Mouse (Mus musculus) kidney, adult 2 months (tissue): Measurements from ENCODE around the gene Tnfrsf13c. TPM values are rescaled to one million over a fixed set of nuclear protein-coding genes. Genes with fewer than 3 reads are reported as not detected.

ENCODE experiments used
- DNase-seq: peaks from one replicate; pipeline ENCODE4 v3.0.0; 2021
- H3K27ac ChIP-seq: fragments of 200-500 bp; 2 replicates; pipeline ENCODE4 v1.5.1; 2012; ENCODE audit warnings: low read depth, low read length, control low read depth, inconsistent platforms; ENCODE audit not compliant: insufficient read depth
- H3K27me3 ChIP-seq: fragments of 200-500 bp; replicated peaks from 2 replicates; pipeline ENCODE4 v1.6.1; 2012; ENCODE audit warnings: mild to moderate bottlenecking, moderate library complexity, low read length, inconsistent platforms; ENCODE audit not compliant: control insufficient read depth, insufficient read depth
- H3K36me3 ChIP-seq: fragments of 200-500 bp; 2 replicates; pipeline ENCODE4 v1.6.1; 2012; ENCODE audit warnings: mild to moderate bottlenecking, moderate library complexity, low read length, inconsistent platforms; ENCODE audit not compliant: control insufficient read depth, insufficient read depth
- H3K4me1 ChIP-seq: fragments of 200-500 bp; 2 replicates; pipeline ENCODE4 v1.6.1; 2011; ENCODE audit warnings: low read length; ENCODE audit not compliant: control insufficient read depth, insufficient read depth
- H3K4me3 ChIP-seq: fragments of 200-500 bp; 2 replicates; pipeline ENCODE4 v1.5.1; 2011; ENCODE audit warnings: mild to moderate bottlenecking, low read depth, low read length, control low read depth; ENCODE audit not compliant: insufficient read depth
- CTCF ChIP-seq: fragments of 200-500 bp; conservative IDR thresholded peaks from 2 replicates; pipeline ENCODE4 v1.5.1; 2011; ENCODE audit warnings: low read depth, mild to moderate bottlenecking, control low read depth, low read length, moderate library complexity, mixed read lengths; ENCODE audit not compliant: insufficient read depth, insufficient read length
- POLR2A ChIP-seq: fragments of 200-500 bp; IDR thresholded peaks from one replicate; pipeline ENCODE4 v1.6.1; 2011; ENCODE audit warnings: low read depth, low read length, control low read depth
- WGBS: fragments of 180-500 bp; shearing (Covaris S2); methylation state at CpG from one replicate; pipeline ENCODE4 v1.1.7; 2018; 5-methylcytosine and 5-hydroxymethylcytosine counted together
- polyA plus RNA-seq: library from polyadenylated mRNA; depleted of rRNA; stranded (reverse); fragments of >200 nt; gene quantifications from 2 replicates; pipeline ENCODE4 v1.2.3, GENCODE M21; 2012; rRNA removed

Gene Tnfrsf13c
- polyA plus RNA-seq: 0.24 and 3.5 TPM in 2 replicates

- TF ChIP-seq POLR2A (no peak), CTCF (no peak)
- Histone ChIP-seq H3K4me1 (no peaks in the 10 kb centered on the region), H3K27me3 (no peaks in the 10 kb centered on the region), H3K4me3 (peak within 1 kb of the TSS; percentile 18; the same call in 1 of the 2 replicates), H3K27ac (no peak within 1 kb of the TSS), H3K36me3 (no peaks in the 10 kb centered on the region)
- DNase-seq: no peak
- 3% methylated on average over 43 of the region's 44 CpGs for WGBS
Measured at GRCm38 (mm10) chr15:82223657-82224601, at the start of gene Tnfrsf13c. TSS of gene Tnfrsf13c (minus strand) at chr15:82224369.

DNA sequence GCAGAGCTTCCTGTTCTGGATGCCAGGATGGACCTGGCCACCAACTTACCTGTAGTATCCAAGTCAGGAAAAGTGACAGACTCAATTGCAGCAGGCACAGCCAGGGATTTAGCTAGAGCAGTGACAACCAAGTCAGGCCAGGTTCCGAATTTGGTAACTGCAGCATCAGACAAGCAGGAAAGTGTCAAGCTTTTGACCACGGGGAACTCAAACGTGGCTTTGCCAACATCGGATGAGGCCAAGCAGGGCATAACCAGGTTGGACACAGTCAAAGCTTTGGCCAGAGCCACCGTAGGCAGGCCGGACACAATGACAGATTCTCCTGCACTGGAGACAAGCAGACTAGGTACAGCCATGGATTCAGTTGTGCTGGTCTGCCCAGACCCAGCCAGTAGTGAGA is 48.1 kb upstream of the Tnfrsf13c start:
- H3K27me3 ChIP-seq: peaks cover 2% of the 10 kb centered on the region; the same call in 1 of the 2 replicates
- no peak overlapping the region for H3K4me3 ChIP-seq
- 89% methylated on average over 6 of the region's 6 CpGs for WGBS

GRCm38 (mm10) chr15:82271201-82271600 is 47.0 kb upstream of the Tnfrsf13c start:
- Histone ChIP-seq H3K4me1 (no peaks in the 10 kb centered on the region), H3K27me3 (peaks cover 2% of the 10 kb centered on the region; the same call in 1 of the 2 replicates), H3K36me3 (no peaks in the 10 kb centered on the region), H3K27ac (no peak overlapping the region), H3K4me3 (no peak overlapping the region)
- peak; percentile 54 for DNase-seq
- TF ChIP-seq POLR2A (no peak), CTCF (peak; percentile 93)
- WGBS: 6% methylated on average over 5 of the region's 5 CpGs

More for the DNA sequence above, 48.1 kb upstream of the Tnfrsf13c start:
- Histone ChIP-seq H3K4me1 (no peaks in the 10 kb centered on the region), H3K27ac (no peak overlapping the region), H3K36me3 (no peaks in the 10 kb centered on the region)
- no peak for DNase-seq
- no peak for TF ChIP-seq POLR2A
- TF ChIP-seq CTCF: no peak

DNA sequence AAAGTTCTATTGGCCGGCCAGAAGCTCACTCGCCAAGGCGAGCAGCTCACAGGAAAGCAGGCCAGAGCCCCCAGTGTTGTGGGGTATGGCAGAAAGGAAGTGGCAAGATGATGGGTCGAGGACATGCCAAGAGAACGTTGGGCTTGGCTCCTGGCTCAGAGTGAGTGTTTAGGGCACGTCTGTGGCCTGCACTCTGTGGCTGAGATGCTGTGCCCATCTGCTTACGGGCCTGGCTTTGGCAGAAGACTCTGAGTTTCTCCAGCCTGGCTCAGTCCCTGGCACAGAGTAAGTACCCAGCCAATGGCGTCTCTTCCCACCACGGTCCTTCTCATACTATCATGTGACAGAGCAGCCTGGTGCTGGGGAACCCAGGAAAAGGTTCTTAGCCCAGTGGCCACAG is 44.6 kb upstream of the Tnfrsf13c start:
- TF ChIP-seq CTCF (no peak), POLR2A (no peak)
- WGBS: 86% methylated on average over 9 of the region's 9 CpGs
- Histone ChIP-seq H3K4me3 (no peak overlapping the region), H3K27ac (no peak overlapping the region), H3K4me1 (no peaks in the 10 kb centered on the region), H3K36me3 (no peaks in the 10 kb centered on the region), H3K27me3 (no peaks in the 10 kb centered on the region)
- no peak for DNase-seq

- H3K4me1 ChIP-seq: no peaks in the 10 kb centered on the region
- H3K36me3 ChIP-seq: no peaks in the 10 kb centered on the region
- H3K27ac ChIP-seq: no peak overlapping the region
- DNase-seq: no peak
- H3K27me3 ChIP-seq: no peaks in the 10 kb centered on the region
- TF ChIP-seq POLR2A (no peak), CTCF (no peak)
- 53% methylated on average over 3 of the region's 3 CpGs for WGBS
- H3K4me3 ChIP-seq: no peak overlapping the region
Measured at GRCm38 (mm10) chr15:82268185-82268584, 44.0 kb upstream of the Tnfrsf13c start.

DNA sequence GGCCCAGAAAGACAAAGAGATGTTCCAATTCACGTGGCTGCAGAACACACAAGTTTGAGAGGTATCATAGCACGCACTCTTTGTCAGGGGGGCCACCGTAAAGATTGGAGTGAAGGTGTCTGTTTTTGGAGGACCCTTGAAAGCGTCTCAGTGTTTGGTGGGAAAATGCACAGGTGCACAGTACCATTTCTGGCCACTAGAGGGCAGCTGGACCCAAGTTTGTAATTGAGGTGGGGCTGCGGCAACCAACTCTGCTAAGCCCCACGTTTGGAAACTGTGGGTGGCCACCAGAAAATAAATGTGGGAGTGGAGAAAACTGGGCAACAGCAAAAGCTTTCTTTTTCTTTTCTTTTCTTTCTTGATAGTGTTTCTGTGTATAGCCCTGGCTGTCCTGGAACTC is 42.2 kb upstream of the Tnfrsf13c start:
- Histone ChIP-seq H3K36me3 (no peaks in the 10 kb centered on the region), H3K27ac (no peak overlapping the region), H3K4me1 (no peaks in the 10 kb centered on the region), H3K4me3 (no peak overlapping the region), H3K27me3 (no peaks in the 10 kb centered on the region)
- TF ChIP-seq CTCF (peak; percentile 87), POLR2A (no peak)
- DNase-seq: peak; percentile 60
- 11% methylated on average over 6 of the region's 6 CpGs for WGBS

- H3K27ac ChIP-seq: no peak overlapping the region
- no peaks in the 10 kb centered on the region for H3K27me3 ChIP-seq
- H3K4me3 ChIP-seq: no peak overlapping the region
- DNase-seq: peak; percentile 62
- 13% methylated on average over 16 of the region's 16 CpGs for WGBS
- H3K36me3 ChIP-seq: no peaks in the 10 kb centered on the region
- TF ChIP-seq POLR2A (no peak), CTCF (peak; percentile 87)
- no peaks in the 10 kb centered on the region for H3K4me1 ChIP-seq
Measured at GRCm38 (mm10) chr15:82259510-82259909, 35.3 kb upstream of the Tnfrsf13c start.
